ENCODE assay signal across 34 mouse cellular contexts in the genomic region with DNA sequence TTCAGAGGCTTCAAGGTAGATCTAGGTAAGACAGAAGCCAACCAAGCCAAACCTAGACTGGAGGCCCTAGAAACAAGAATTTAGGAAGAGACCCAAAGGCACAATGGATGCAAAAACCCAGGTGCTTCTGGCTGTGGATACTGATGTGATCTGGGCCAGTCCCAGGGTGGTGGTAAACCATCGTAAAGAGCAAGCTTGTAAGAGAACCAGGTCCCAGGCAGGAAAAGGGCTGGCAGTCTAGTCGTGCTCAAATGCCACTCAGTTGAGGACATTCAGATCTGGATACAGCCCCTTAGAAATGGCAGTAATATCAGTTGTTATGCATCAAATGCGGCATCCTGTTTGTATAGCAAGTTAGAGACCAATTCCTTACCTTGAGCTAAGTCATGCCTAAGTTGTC.
"Had no signal": no experiment of that assay in that cellular context is flagged by ENCODE, and none has a peak within 500 bp of the region (broad histone marks: within the 10 kb centered on the region; RNA-seq: fewer than 3 reads in every experiment).

No protein-coding gene starts in this region.

- H3K27ac ChIP-seq: heart, embryonic 10.5 days; heart, embryonic 13.5 days; heart, embryonic 15.5 days; hindbrain, embryonic 10.5 days; hindbrain, embryonic 12.5 days; hindbrain, embryonic 13.5 days; hindbrain, embryonic 14.5 days; hindbrain, embryonic 15.5 days; hindbrain, postnatal 0 days; intestine, embryonic 15.5 days; kidney, embryonic 15.5 days; kidney, postnatal 0 days; layer of hippocampus, adult 2 months had no signal

- H3K9me3 ChIP-seq: heart, embryonic 10.5 days; heart, embryonic 15.5 days; hindbrain, embryonic 10.5 days; hindbrain, embryonic 12.5 days; hindbrain, embryonic 13.5 days; hindbrain, embryonic 15.5 days; intestine, embryonic 15.5 days; kidney, embryonic 15.5 days had no signal

- ATAC-seq: hindbrain, embryonic 16.5 days; hindbrain, postnatal 0 days; inflammation-experienced regulatory T-cells, adult 6 months; intestine, embryonic 15.5 days; intestine, embryonic 16.5 days; intestine, postnatal 0 days had no signal

- H3K4me3 ChIP-seq: heart, embryonic 10.5 days; heart, embryonic 12.5 days; heart, embryonic 13.5 days; heart, embryonic 15.5 days; hindbrain, embryonic 10.5 days; hindbrain, embryonic 12.5 days; hindbrain, embryonic 13.5 days; hindbrain, embryonic 15.5 days; intestine, embryonic 15.5 days; kidney, embryonic 15.5 days; layer of hippocampus, adult 2 months had no signal

- H3K4me1 ChIP-seq: heart, embryonic 12.5 days; hindbrain, embryonic 13.5 days had no signal

- H3K36me3 ChIP-seq: heart, embryonic 10.5 days; heart, embryonic 12.5 days; heart, embryonic 13.5 days; heart, embryonic 15.5 days; hindbrain, embryonic 10.5 days; hindbrain, embryonic 12.5 days; hindbrain, embryonic 13.5 days; hindbrain, embryonic 15.5 days; intestine, embryonic 15.5 days; kidney, embryonic 15.5 days had no signal

- H3K4me2 ChIP-seq: heart, embryonic 11.5 days; heart, embryonic 12.5 days; heart, embryonic 13.5 days; heart, embryonic 15.5 days; hindbrain, embryonic 12.5 days; hindbrain, embryonic 13.5 days; hindbrain, embryonic 14.5 days; hindbrain, embryonic 15.5 days; intestine, embryonic 15.5 days; kidney, embryonic 15.5 days had no signal

- DNase-seq: heart, postnatal 14 days; heart, postnatal 36 days; heart, postnatal 4 days; kidney, adult 11 months; kidney, adult 18-20 months; kidney, adult 2 months; kidney, adult 8-10 months; kidney, adult 9 months; kidney, postnatal 10 days; kidney, postnatal 14 days; kidney, postnatal 25 days; kidney, postnatal 36 days; kidney, postnatal 4 days; layer of hippocampus, adult 9-11 months; layer of hippocampus, postnatal 36 days had no signal

- H3K9ac ChIP-seq: heart, embryonic 12.5 days; heart, embryonic 13.5 days; heart, embryonic 15.5 days; hindbrain, embryonic 12.5 days; hindbrain, embryonic 13.5 days; hindbrain, embryonic 14.5 days; hindbrain, embryonic 15.5 days; intestine, embryonic 15.5 days; kidney, embryonic 15.5 days had no signal

- H3K27me3 ChIP-seq: heart, embryonic 13.5 days; heart, embryonic 15.5 days; hindbrain, embryonic 12.5 days; hindbrain, embryonic 13.5 days; hindbrain, embryonic 15.5 days; intestine, embryonic 15.5 days; kidney, embryonic 15.5 days had no signal
